Mouse (Mus musculus) thymus, adult 2 months (tissue): ENCODE results near the gene Ooep.
"Not testable (repeated sequence)": the region's sequence is repeated elsewhere in the genome, so short reads cannot be mapped to it uniquely, and the experiment has no call there.

Source experiments
- CTCF ChIP-seq: fragments of 200-500 bp; IDR thresholded peaks from 2 replicates; pipeline ENCODE4 v1.5.1; 2012; ENCODE audit warnings: mild to moderate bottlenecking, control low read depth, low read length, moderate library complexity, borderline replicate concordance; ENCODE audit not compliant: control insufficient read depth, poor library complexity, insufficient read depth; ENCODE audit errors: extremely low read depth
- POLR2A ChIP-seq: fragments of 200-500 bp; IDR thresholded peaks from 2 replicates; pipeline ENCODE4 v1.6.1; 2012; ENCODE audit warnings: mild to moderate bottlenecking, low read length, control low read depth, moderate library complexity; ENCODE audit not compliant: control insufficient read depth, poor library complexity, insufficient read depth; ENCODE audit errors: extremely low read depth

- TF ChIP-seq CTCF, POLR2A: not testable (repeated sequence)
These were observed 51.2 kb downstream of the Ooep start, which contains the start of gene Omt2b for GRCm38 (mm10) chr9:78327289-78327688.
